Mouse (Mus musculus): Measurements from ENCODE around the gene Pwwp2b.

- TF ChIP-seq CTCF (IDR thresholded peaks at IDR 0.05; ENCODE audit: insufficient read depth, low read depth, low read length) (no peak), POLR2A (IDR thresholded peaks at IDR 0.05; ENCODE audit: insufficient read depth, low read depth, low read length) (no peak)
Measured at GRCm38 (mm10) chr7:139221856-139222255, 26.4 kb upstream of the Pwwp2b start.
